Mouse (Mus musculus): Measurements from ENCODE around the gene Ppig. TPM values are rescaled to one million over a fixed set of nuclear protein-coding genes. Genes with fewer than 3 reads are reported as not detected.

The Ppig gene
- polyA plus RNA-seq, 1 experiment from 2014 or later = 110 TPM

DNA sequence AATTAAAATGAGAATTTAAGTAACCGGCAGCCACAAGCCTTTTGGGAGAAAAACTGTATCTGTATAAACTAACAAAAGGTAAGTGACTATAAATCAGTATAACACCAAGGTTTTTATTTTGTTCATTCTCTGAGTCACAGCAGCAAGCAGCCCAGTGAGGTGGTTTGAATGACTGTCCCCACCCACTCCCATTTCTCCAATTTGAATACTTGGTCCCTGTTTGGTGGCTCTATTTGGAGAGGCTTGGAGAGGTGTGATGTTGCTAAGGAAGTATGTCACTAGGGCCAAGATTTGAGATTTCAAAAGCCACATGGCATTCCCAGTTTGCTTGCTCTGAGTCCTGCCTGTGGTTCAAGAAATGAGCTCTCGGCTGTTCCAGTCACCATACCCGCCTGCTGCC, 32.1 kb upstream of the Ppig start:
- no peak for DNase-seq (ENCODE audit: low spot score)
- Histone ChIP-seq H3K9ac (ENCODE audit: low read depth, low read length) (no peak overlapping the region), H3K9me3 (ENCODE audit: control insufficient read depth, low read length) (no peaks in the 10 kb centered on the region), H3K27me3 (replicated peaks; ENCODE audit: control insufficient read depth, insufficient read depth, low read length) (no peaks in the 10 kb centered on the region), H3K36me3 (ENCODE audit: control insufficient read depth, insufficient read depth, low read length) (peaks cover 15% of the 10 kb centered on the region; the same call in 1 of the 2 replicates), H3K4me1 (replicated peaks; ENCODE audit: control insufficient read depth, insufficient read depth, low read length) (no peaks in the 10 kb centered on the region), H3K27ac (ENCODE audit: low read depth, low read length) (no peak overlapping the region), H3K4me3 (ENCODE audit: low read depth, low read length) (no peak overlapping the region), H3K4me2 (no peak overlapping the region)
- ATAC-seq (replicated peaks; ENCODE audit: low FRiP score) = no peak
- 94% methylated on average over 3 of the region's 3 CpGs for WGBS

GRCm38 (mm10) chr2:69690843-69691242, 31.5 kb upstream of the Ppig start:
- H3K9ac ChIP-seq (ENCODE audit: low read depth, low read length) = no peak overlapping the region
- H3K4me2 ChIP-seq = no peak overlapping the region
- H3K27ac ChIP-seq (ENCODE audit: low read depth, low read length) = no peak overlapping the region
- H3K36me3 ChIP-seq (ENCODE audit: control insufficient read depth, insufficient read depth, low read length) = peaks cover 15% of the 10 kb centered on the region; the same call in 1 of the 2 replicates
- WGBS = 91% methylated on average over 6 of the region's 6 CpGs
- H3K4me1 ChIP-seq (replicated peaks; ENCODE audit: control insufficient read depth, insufficient read depth, low read length) = no peaks in the 10 kb centered on the region
- ATAC-seq (replicated peaks; ENCODE audit: low FRiP score) (no peak), DNase-seq (ENCODE audit: low spot score) (no peak)
- no peak overlapping the region for H3K4me3 ChIP-seq (ENCODE audit: low read depth, low read length)
- H3K9me3 ChIP-seq (ENCODE audit: control insufficient read depth, low read length) = no peaks in the 10 kb centered on the region
- H3K27me3 ChIP-seq (replicated peaks; ENCODE audit: control insufficient read depth, insufficient read depth, low read length) = no peaks in the 10 kb centered on the region

GRCm38 (mm10) chr2:69693501-69693900, 28.8 kb upstream of the Ppig start:
- no peaks in the 10 kb centered on the region for H3K4me1 ChIP-seq (replicated peaks; ENCODE audit: control insufficient read depth, insufficient read depth, low read length)
- H3K4me2 ChIP-seq = no peak overlapping the region
- ATAC-seq (replicated peaks; ENCODE audit: low FRiP score) (no peak), DNase-seq (ENCODE audit: low spot score) (no peak)
- no peak overlapping the region for H3K27ac ChIP-seq (ENCODE audit: low read depth, low read length)
- H3K4me3 ChIP-seq (ENCODE audit: low read depth, low read length) = no peak overlapping the region
- WGBS = 90% methylated on average over 11 of the region's 11 CpGs
- peaks cover 12% of the 10 kb centered on the region; the same call in 1 of the 2 replicates for H3K36me3 ChIP-seq (ENCODE audit: control insufficient read depth, insufficient read depth, low read length)
- no peaks in the 10 kb centered on the region for H3K27me3 ChIP-seq (replicated peaks; ENCODE audit: control insufficient read depth, insufficient read depth, low read length)
- no peak overlapping the region for H3K9ac ChIP-seq (ENCODE audit: low read depth, low read length)
- H3K9me3 ChIP-seq (ENCODE audit: control insufficient read depth, low read length) = no peaks in the 10 kb centered on the region

DNA sequence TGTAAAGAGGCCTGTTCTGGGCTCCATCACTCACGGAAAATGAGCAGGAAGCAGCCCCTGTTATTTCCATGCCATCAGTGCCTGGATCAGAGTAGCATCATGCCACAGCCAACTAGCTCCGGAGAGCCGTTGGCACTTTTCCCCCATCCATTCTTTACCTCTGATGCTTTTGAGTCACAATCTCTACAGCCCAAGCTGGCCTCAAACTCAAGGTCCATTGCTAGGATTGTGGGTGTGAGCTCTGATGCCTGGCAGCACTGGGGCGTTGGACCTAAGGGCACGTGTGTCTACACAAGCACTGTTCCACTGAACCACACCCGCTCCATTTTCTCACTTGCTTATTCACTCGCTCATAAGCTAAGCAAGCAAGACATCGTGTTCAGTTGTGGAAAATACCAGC, 21.9 kb upstream of the Ppig start:
- Histone ChIP-seq H3K27me3 (replicated peaks; ENCODE audit: control insufficient read depth, insufficient read depth, low read length) (no peaks in the 10 kb centered on the region), H3K9me3 (ENCODE audit: control insufficient read depth, low read length) (no peaks in the 10 kb centered on the region), H3K4me2 (no peak overlapping the region), H3K4me1 (replicated peaks; ENCODE audit: control insufficient read depth, insufficient read depth, low read length) (no peaks in the 10 kb centered on the region), H3K27ac (ENCODE audit: low read depth, low read length) (no peak overlapping the region), H3K4me3 (ENCODE audit: low read depth, low read length) (no peak overlapping the region), H3K36me3 (ENCODE audit: control insufficient read depth, insufficient read depth, low read length) (peaks cover 8% of the 10 kb centered on the region; the same call in 1 of the 2 replicates), H3K9ac (ENCODE audit: low read depth, low read length) (no peak overlapping the region)
- WGBS = 93% methylated on average over 8 of the region's 8 CpGs
- DNase-seq (ENCODE audit: low spot score) (no peak), ATAC-seq (replicated peaks; ENCODE audit: low FRiP score) (no peak)

GRCm38 (mm10) chr2:69712171-69712570, 10.2 kb upstream of the Ppig start:
- Histone ChIP-seq H3K4me3 (ENCODE audit: low read depth, low read length) (no peak overlapping the region), H3K27me3 (replicated peaks; ENCODE audit: control insufficient read depth, insufficient read depth, low read length) (no peaks in the 10 kb centered on the region), H3K36me3 (ENCODE audit: control insufficient read depth, insufficient read depth, low read length) (peaks cover under 1% of the 10 kb centered on the region; the same call in 1 of the 2 replicates), H3K4me2 (peak overlapping the region; percentile 82), H3K27ac (ENCODE audit: low read depth, low read length) (no peak overlapping the region), H3K4me1 (replicated peaks; ENCODE audit: control insufficient read depth, insufficient read depth, low read length) (no peaks in the 10 kb centered on the region), H3K9ac (ENCODE audit: low read depth, low read length) (no peak overlapping the region), H3K9me3 (ENCODE audit: control insufficient read depth, low read length) (no peaks in the 10 kb centered on the region)
- ATAC-seq (replicated peaks; ENCODE audit: low FRiP score) (no peak), DNase-seq (ENCODE audit: low spot score) (no peak)
- 90% methylated on average over 14 of the region's 14 CpGs for WGBS

- no peaks in the 10 kb centered on the region for H3K9me3 ChIP-seq (ENCODE audit: control insufficient read depth, low read length)
- peak within 1 kb of the TSS; percentile 4; the same call in 1 of the 2 replicates for H3K27ac ChIP-seq (ENCODE audit: low read depth, low read length)
- DNase-seq (ENCODE audit: low spot score) (peak; percentile 84), ATAC-seq (replicated peaks; ENCODE audit: low FRiP score) (peak; percentile 99)
- H3K9ac ChIP-seq (ENCODE audit: low read depth, low read length) = peak within 1 kb of the TSS; percentile 71
- under 1% methylated on average over 39 of the region's 39 CpGs for WGBS
- no peaks in the 10 kb centered on the region for H3K4me1 ChIP-seq (replicated peaks; ENCODE audit: control insufficient read depth, insufficient read depth, low read length)
- peak within 1 kb of the TSS; percentile 82 for H3K4me2 ChIP-seq
- H3K36me3 ChIP-seq (ENCODE audit: control insufficient read depth, insufficient read depth, low read length) = no peaks in the 10 kb centered on the region
- peak within 1 kb of the TSS; percentile 77 for H3K4me3 ChIP-seq (ENCODE audit: low read depth, low read length)
- no peaks in the 10 kb centered on the region for H3K27me3 ChIP-seq (replicated peaks; ENCODE audit: control insufficient read depth, insufficient read depth, low read length)
Measured at GRCm38 (mm10) chr2:69712981-69713625, 9.2 kb upstream of the Ppig start, which contains the start of gene Fastkd1. TSS of gene Fastkd1 (minus strand) at chr2:69713516.

DNA sequence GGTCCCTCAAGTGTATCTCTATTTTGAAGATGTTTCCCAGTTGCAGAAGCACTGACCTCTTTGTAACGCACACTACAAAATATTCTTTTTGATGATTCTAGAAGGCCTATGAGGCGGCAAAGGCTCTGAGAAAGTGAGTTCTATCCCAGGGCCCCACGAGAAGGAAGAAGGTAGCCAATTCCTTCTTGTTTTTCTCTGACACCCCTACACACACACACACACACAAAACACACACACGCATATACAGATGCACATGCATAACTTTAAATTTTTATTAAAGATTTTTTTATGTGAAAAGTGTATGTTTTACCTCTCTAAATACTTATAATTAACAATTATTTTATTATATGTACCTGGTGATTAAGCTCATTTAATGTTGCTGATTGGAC, 8.7 kb upstream of the Ppig start:
- peak overlapping the region; percentile 82 for H3K4me2 ChIP-seq
- H3K9ac ChIP-seq (ENCODE audit: low read depth, low read length) = peak overlapping the region; percentile 71; the same call in 1 of the 2 replicates
- no peak overlapping the region for H3K27ac ChIP-seq (ENCODE audit: low read depth, low read length)
- H3K9me3 ChIP-seq (ENCODE audit: control insufficient read depth, low read length) = no peaks in the 10 kb centered on the region
- DNase-seq (ENCODE audit: low spot score) (no peak), ATAC-seq (replicated peaks; ENCODE audit: low FRiP score) (no peak; the same call in 1 of the 2 replicates)
- no peaks in the 10 kb centered on the region for H3K4me1 ChIP-seq (replicated peaks; ENCODE audit: control insufficient read depth, insufficient read depth, low read length)
- no peaks in the 10 kb centered on the region for H3K27me3 ChIP-seq (replicated peaks; ENCODE audit: control insufficient read depth, insufficient read depth, low read length)
- 29% methylated on average over 4 of the region's 4 CpGs for WGBS
- H3K36me3 ChIP-seq (ENCODE audit: control insufficient read depth, insufficient read depth, low read length) = no peaks in the 10 kb centered on the region
- peak overlapping the region; percentile 77 for H3K4me3 ChIP-seq (ENCODE audit: low read depth, low read length)

GRCm38 (mm10) chr2:69714126-69714525, 8.2 kb upstream of the Ppig start:
- H3K27ac ChIP-seq (ENCODE audit: low read depth, low read length) = no peak overlapping the region

DNA sequence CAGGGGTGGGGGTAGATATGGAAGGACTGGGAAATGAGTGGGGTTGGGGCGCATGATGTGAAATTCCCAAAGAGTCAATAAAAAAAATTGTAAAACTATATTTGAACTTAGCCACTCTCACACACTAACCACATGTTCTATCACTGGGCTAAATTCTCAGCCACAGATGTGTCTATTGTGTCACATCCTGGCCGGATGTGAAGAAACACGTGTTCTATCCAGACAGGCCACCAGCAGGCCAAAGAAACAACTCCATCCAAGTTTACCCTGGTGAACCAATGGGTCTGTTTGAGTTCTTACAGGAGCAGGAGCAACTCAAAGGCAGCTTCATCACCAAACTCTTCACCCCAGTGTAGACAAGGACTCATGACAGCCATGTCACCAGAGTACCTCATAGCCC, 5.9 kb upstream of the Ppig start:
- ATAC-seq (replicated peaks; ENCODE audit: low FRiP score) (no peak), DNase-seq (ENCODE audit: low spot score) (no peak)
- no peak overlapping the region for H3K9ac ChIP-seq (ENCODE audit: low read depth, low read length)
- H3K27ac ChIP-seq (ENCODE audit: low read depth, low read length) = no peak overlapping the region
- whole genome bisulfite sequencing = 65% methylated on average over 3 of the region's 3 CpGs
- no peaks in the 10 kb centered on the region for H3K4me1 ChIP-seq (replicated peaks; ENCODE audit: control insufficient read depth, insufficient read depth, low read length)
- no peaks in the 10 kb centered on the region for H3K36me3 ChIP-seq (ENCODE audit: control insufficient read depth, insufficient read depth, low read length)
- no peaks in the 10 kb centered on the region for H3K27me3 ChIP-seq (replicated peaks; ENCODE audit: control insufficient read depth, insufficient read depth, low read length)
- H3K9me3 ChIP-seq (ENCODE audit: control insufficient read depth, low read length) = no peaks in the 10 kb centered on the region
- no peak overlapping the region for H3K4me2 ChIP-seq
- no peak overlapping the region for H3K4me3 ChIP-seq (ENCODE audit: low read depth, low read length)

More at GRCm38 (mm10) chr2:69714126-69714525, 8.2 kb upstream of the Ppig start:
- H3K9ac ChIP-seq (ENCODE audit: low read depth, low read length) = no peak overlapping the region
- H3K9me3 ChIP-seq (ENCODE audit: control insufficient read depth, low read length) = no peaks in the 10 kb centered on the region
- DNase-seq (ENCODE audit: low spot score) (no peak), ATAC-seq (replicated peaks; ENCODE audit: low FRiP score) (no peak)
- WGBS = 73% methylated on average over 5 of the region's 5 CpGs
- H3K4me1 ChIP-seq (replicated peaks; ENCODE audit: control insufficient read depth, insufficient read depth, low read length) = no peaks in the 10 kb centered on the region
- H3K4me2 ChIP-seq = no peak overlapping the region
- no peak overlapping the region for H3K4me3 ChIP-seq (ENCODE audit: low read depth, low read length)
- no peaks in the 10 kb centered on the region for H3K27me3 ChIP-seq (replicated peaks; ENCODE audit: control insufficient read depth, insufficient read depth, low read length)
- no peaks in the 10 kb centered on the region for H3K36me3 ChIP-seq (ENCODE audit: control insufficient read depth, insufficient read depth, low read length)

Data from liver, embryonic 11.5 days (tissue).